Mouse (Mus musculus) inflammation-experienced regulatory T-cells, adult 6 months (primary cell): ENCODE measurements around the gene 9030025P20Rik. TPM values are rescaled to one million over a fixed set of nuclear protein-coding genes. Genes with fewer than 3 reads are reported as not detected.
A peak's percentile ranks its signal among the peaks of the same experiment; 100 is the strongest.
"Not testable (repeated sequence)": the region's sequence is repeated elsewhere in the genome, so short reads cannot be mapped to it uniquely, and the experiment has no call there.

Experiments
- ATAC-seq: one replicate; pipeline ENCODE4 v1.8.0; 2017
- polyA plus RNA-seq, 3 experiments: library from polyadenylated mRNA; unstranded; fragments of 100-300 nt; shearing (Covaris generic); gene quantifications; one replicate each; pipeline ENCODE4 v1.2.1; 2017

The 9030025P20Rik gene
- 10 to 100 TPM; 41.8 to 63.4 (median 58.7) TPM for polyA plus RNA-seq

- peak; percentile 93 for ATAC-seq
Observed at GRCm38 (mm10) chr17:14978362-14979038, at the start of gene 9030025P20Rik, which contains the start of gene Gm3417. 9030025P20Rik (plus strand) TSS chr17:14978468. Gm3417 (minus strand) TSS chr17:14978790.

- no peak for ATAC-seq
Observed at GRCm38 (mm10) chr17:14928631-14929030, 49.6 kb upstream of the 9030025P20Rik start.

GRCm38 (mm10) chr17:14930697-14931096 lies 47.6 kb upstream of the 9030025P20Rik start:
- ATAC-seq: no peak

GRCm38 (mm10) chr17:14931469-14931868 lies 46.8 kb upstream of the 9030025P20Rik start:
- no peak for ATAC-seq

- ATAC-seq: not testable (repeated sequence)
Observed at GRCm38 (mm10) chr17:14935280-14935679, 43.0 kb upstream of the 9030025P20Rik start.

- ATAC-seq: no peak
Observed at GRCm38 (mm10) chr17:14935841-14936605, 42.2 kb upstream of the 9030025P20Rik start.

- not testable (repeated sequence) for ATAC-seq
Observed at GRCm38 (mm10) chr17:14942181-14942580, 36.1 kb upstream of the 9030025P20Rik start.

- peak; percentile 99 for ATAC-seq
Observed at GRCm38 (mm10) chr17:14943009-14943728, 35.1 kb upstream of the 9030025P20Rik start, which contains the start of the genes Wdr27 and 1600012H06Rik. Wdr27 (minus strand) TSS chr17:14943158. 1600012H06Rik (plus strand) TSS chr17:14943184.

GRCm38 (mm10) chr17:14943729-14944059 lies 34.6 kb upstream of the 9030025P20Rik start:
- ATAC-seq: no peak

GRCm38 (mm10) chr17:14944551-14944950 lies 33.7 kb upstream of the 9030025P20Rik start:
- ATAC-seq: no peak

GRCm38 (mm10) chr17:14949161-14949827 lies 29.0 kb upstream of the 9030025P20Rik start:
- no peak for ATAC-seq

- no peak for ATAC-seq
Observed at GRCm38 (mm10) chr17:14953452-14953851, 24.8 kb upstream of the 9030025P20Rik start.

GRCm38 (mm10) chr17:14958686-14959327 lies 19.5 kb upstream of the 9030025P20Rik start:
- ATAC-seq: peak; percentile 20

- ATAC-seq: no peak
Observed at GRCm38 (mm10) chr17:14959979-14960378, 18.3 kb upstream of the 9030025P20Rik start.

- peak; percentile 12 for ATAC-seq
Observed at GRCm38 (mm10) chr17:14960520-14960919, 17.7 kb upstream of the 9030025P20Rik start.

GRCm38 (mm10) chr17:14960951-14961556 lies 17.2 kb upstream of the 9030025P20Rik start, which contains the start of gene Phf10:
Phf10 (minus strand) TSS chr17:14961273.
- ATAC-seq: peak; percentile 66

- ATAC-seq: peak; percentile 57
Observed at GRCm38 (mm10) chr17:14961557-14962154, 16.6 kb upstream of the 9030025P20Rik start.

GRCm38 (mm10) chr17:14968373-14968913 lies 9.8 kb upstream of the 9030025P20Rik start:
- ATAC-seq: not testable (repeated sequence)

GRCm38 (mm10) chr17:14977718-14978361 lies 428 bp upstream of the 9030025P20Rik start:
- peak; percentile 73 for ATAC-seq

- ATAC-seq: not testable (repeated sequence)
Observed at GRCm38 (mm10) chr17:14990116-14990702, 11.9 kb downstream of the 9030025P20Rik start.
